Mouse (Mus musculus) limb, embryonic 13.5 days (tissue): ENCODE data around the gene Hoxd13. TPM values are rescaled to one million over a fixed set of nuclear protein-coding genes. Genes with fewer than 3 reads are reported as not detected.

ENCODE experiments used
- ATAC-seq: fragments of 200-750 bp; cut with Nextera tagmentation; 2 replicates; pipeline ENCODE4 v1.8.0; 2017; ENCODE audit warnings: low read depth, moderate number of reproducible peaks, moderate TSS enrichment; ENCODE audit not compliant: low FRiP score
- H3K27ac ChIP-seq: fragments of 300-500 bp; sonication (generic); 2 replicates; pipeline ENCODE4 v1.5.1; 2015; ENCODE audit warnings: inconsistent platforms, mild to moderate bottlenecking, moderate library complexity
- H3K27me3 ChIP-seq: fragments of 300-500 bp; sonication (generic); 2 replicates; pipeline ENCODE4 v1.6.1; 2015; ENCODE audit warnings: mild to moderate bottlenecking, inconsistent platforms
- H3K36me3 ChIP-seq: fragments of 300-500 bp; sonication (generic); 2 replicates; pipeline ENCODE4 v1.6.1; 2015; ENCODE audit warnings: inconsistent platforms, mild to moderate bottlenecking, moderate library complexity
- H3K4me1 ChIP-seq: fragments of 300-500 bp; sonication (generic); 2 replicates; pipeline ENCODE4 v1.6.1; 2015; ENCODE audit warnings: inconsistent platforms
- H3K4me2 ChIP-seq: fragments of 300-500 bp; sonication (generic); replicated peaks from 2 replicates; pipeline ENCODE4 v1.6.1; 2015; ENCODE audit warnings: inconsistent platforms, mild to moderate bottlenecking, moderate library complexity
- H3K4me3 ChIP-seq: fragments of 300-500 bp; sonication (generic); 2 replicates; pipeline ENCODE4 v1.5.1; 2015; ENCODE audit warnings: moderate library complexity, mild to moderate bottlenecking, inconsistent platforms
- H3K9ac ChIP-seq: fragments of 300-500 bp; sonication (generic); 2 replicates; pipeline ENCODE4 v1.6.1; 2015; ENCODE audit warnings: mild to moderate bottlenecking, inconsistent platforms
- H3K9me3 ChIP-seq: fragments of 300-500 bp; sonication (generic); 2 replicates; pipeline ENCODE4 v1.6.1; 2016; ENCODE audit warnings: inconsistent platforms
- whole genome bisulfite sequencing: fragments of 180-500 bp; shearing (Covaris S2); methylation state at CpG from one replicate; pipeline ENCODE4 v1.1.7; 2015; 5-methylcytosine and 5-hydroxymethylcytosine counted together
- polyA plus RNA-seq: library from polyadenylated mRNA; unstranded; fragments of >200 nt; fragmentation: Nextera tagmentation; extraction: Ambion mirVana; gene quantifications from 2 replicates; pipeline ENCODE4 v1.2.1, GENCODE M21; 2015

Gene Hoxd13
- polyA plus RNA-seq, 1 experiment from 2014 or later: 48.5 TPM

GRCm38 (mm10) chr2:74707599-74707998 lies 39.5 kb downstream of the Hoxd13 start:
- Histone ChIP-seq H3K4me1 (peaks cover 27% of the 10 kb centered on the region), H3K9ac (0 out of 2 replicates have a peak overlapping the region, but pooled peaks have one; percentile 48), H3K4me2 (peak overlapping the region; percentile 47), H3K27ac (no peak overlapping the region), H3K4me3 (peak overlapping the region; percentile 24), H3K9me3 (no peaks in the 10 kb centered on the region), H3K27me3 (peaks cover 91% of the 10 kb centered on the region), H3K36me3 (no peaks in the 10 kb centered on the region)
- ATAC-seq: no peak
- 23% methylated on average over 7 of the region's 7 CpGs for WGBS

GRCm38 (mm10) chr2:74708676-74709075 lies 40.6 kb downstream of the Hoxd13 start:
- no peak overlapping the region for H3K4me3 ChIP-seq
- H3K4me2 ChIP-seq: 0 out of 2 replicates have a peak overlapping the region, but pooled peaks have one; percentile 4
- ATAC-seq: no peak
- H3K4me1 ChIP-seq: peaks cover 24% of the 10 kb centered on the region
- no peak overlapping the region for H3K9ac ChIP-seq
- no peaks in the 10 kb centered on the region for H3K36me3 ChIP-seq
- H3K27me3 ChIP-seq: peaks cover 93% of the 10 kb centered on the region
- WGBS: 26% methylated on average over 4 of the region's 4 CpGs
- 0 out of 2 replicates have a peak overlapping the region, but pooled peaks have one; percentile 0 for H3K27ac ChIP-seq
- no peaks in the 10 kb centered on the region for H3K9me3 ChIP-seq

GRCm38 (mm10) chr2:74709465-74710419 lies 41.6 kb downstream of the Hoxd13 start:
- H3K27me3 ChIP-seq: peaks cover 93% of the 10 kb centered on the region
- H3K9me3 ChIP-seq: no peaks in the 10 kb centered on the region
- peaks cover 24% of the 10 kb centered on the region for H3K4me1 ChIP-seq
- WGBS: 18% methylated on average over 5 of the region's 5 CpGs
- ATAC-seq: no peak
- H3K27ac ChIP-seq: no peak overlapping the region
- H3K4me2 ChIP-seq: no peak overlapping the region
- no peak overlapping the region for H3K9ac ChIP-seq
- no peak overlapping the region for H3K4me3 ChIP-seq
- H3K36me3 ChIP-seq: no peaks in the 10 kb centered on the region

- Histone ChIP-seq H3K36me3 (no peaks in the 10 kb centered on the region), H3K4me3 (peak overlapping the region; percentile 53), H3K27ac (no peak overlapping the region), H3K9ac (no peak overlapping the region), H3K4me1 (peaks cover 24% of the 10 kb centered on the region), H3K9me3 (no peaks in the 10 kb centered on the region), H3K4me2 (peak overlapping the region; percentile 72), H3K27me3 (peaks cover 95% of the 10 kb centered on the region)
- WGBS: 1% methylated on average over 16 of the region's 16 CpGs
- no peak for ATAC-seq
These were observed 42.9 kb downstream of the Hoxd13 start for GRCm38 (mm10) chr2:74710929-74711543.

GRCm38 (mm10) chr2:74711721-74712621 lies 43.9 kb downstream of the Hoxd13 start, which contains the start of the genes Hoxd3 and Hoxd4:
Gene Hoxd3 (plus strand): TSS chr2:74711927.
Gene Hoxd4 (plus strand): TSS chr2:74711929.
- Histone ChIP-seq H3K36me3 (no peaks in the 10 kb centered on the region), H3K4me2 (peak within 1 kb of the TSS; percentile 72), H3K9me3 (no peaks in the 10 kb centered on the region), H3K4me3 (peak within 1 kb of the TSS; percentile 53), H3K27me3 (peaks cover 96% of the 10 kb centered on the region), H3K9ac (peak within 1 kb of the TSS; percentile 69), H3K4me1 (peaks cover 27% of the 10 kb centered on the region), H3K27ac (peak within 1 kb of the TSS; percentile 58)
- ATAC-seq: 0 out of 2 replicates have a peak, but pooled peaks have one; percentile 34
- under 1% methylated on average over 65 of the region's 65 CpGs for WGBS

GRCm38 (mm10) chr2:74713239-74714150 lies 45.4 kb downstream of the Hoxd13 start:
- H3K9me3 ChIP-seq: no peaks in the 10 kb centered on the region
- no peak overlapping the region for H3K27ac ChIP-seq
- H3K4me2 ChIP-seq: peak overlapping the region; percentile 72
- H3K4me3 ChIP-seq: peak overlapping the region; percentile 53
- H3K36me3 ChIP-seq: no peaks in the 10 kb centered on the region
- peaks cover 27% of the 10 kb centered on the region for H3K4me1 ChIP-seq
- peaks cover 97% of the 10 kb centered on the region for H3K27me3 ChIP-seq
- 4% methylated on average over 19 of the region's 19 CpGs for WGBS
- no peak overlapping the region for H3K9ac ChIP-seq
- no peak for ATAC-seq

- Histone ChIP-seq H3K9ac (no peak overlapping the region), H3K4me3 (peak overlapping the region; percentile 11), H3K4me1 (peaks cover 27% of the 10 kb centered on the region), H3K9me3 (no peaks in the 10 kb centered on the region), H3K27me3 (peaks cover 97% of the 10 kb centered on the region), H3K4me2 (peak overlapping the region; percentile 72), H3K36me3 (no peaks in the 10 kb centered on the region), H3K27ac (no peak overlapping the region)
- no peak for ATAC-seq
- 4% methylated on average over 18 of the region's 18 CpGs for WGBS
These were observed 46.2 kb downstream of the Hoxd13 start for GRCm38 (mm10) chr2:74714156-74714789.

- Histone ChIP-seq H3K4me3 (peak overlapping the region; percentile 11; the same call in 1 of the 2 replicates), H3K4me1 (peaks cover 27% of the 10 kb centered on the region), H3K36me3 (no peaks in the 10 kb centered on the region), H3K9ac (0 out of 2 replicates have a peak overlapping the region, but pooled peaks have one; percentile 4), H3K9me3 (no peaks in the 10 kb centered on the region), H3K27ac (no peak overlapping the region), H3K4me2 (peak overlapping the region; percentile 72), H3K27me3 (peaks cover 97% of the 10 kb centered on the region)
- under 1% methylated on average over 14 of the region's 14 CpGs for WGBS
- ATAC-seq: no peak
These were observed 46.8 kb downstream of the Hoxd13 start for GRCm38 (mm10) chr2:74714881-74715280.

GRCm38 (mm10) chr2:74715504-74716241 lies 47.6 kb downstream of the Hoxd13 start:
- no peaks in the 10 kb centered on the region for H3K36me3 ChIP-seq
- ATAC-seq: peak; percentile 62
- peaks cover 27% of the 10 kb centered on the region for H3K4me1 ChIP-seq
- peak overlapping the region; percentile 72 for H3K4me2 ChIP-seq
- H3K4me3 ChIP-seq: peak overlapping the region; percentile 34
- H3K27me3 ChIP-seq: peaks cover 97% of the 10 kb centered on the region
- H3K9ac ChIP-seq: no peak overlapping the region
- H3K9me3 ChIP-seq: no peaks in the 10 kb centered on the region
- H3K27ac ChIP-seq: no peak overlapping the region
- whole genome bisulfite sequencing: 3% methylated on average over 26 of the region's 26 CpGs

- Histone ChIP-seq H3K27ac (no peak overlapping the region), H3K4me2 (no peak overlapping the region), H3K4me3 (no peak overlapping the region), H3K4me1 (peaks cover 21% of the 10 kb centered on the region), H3K9ac (no peak overlapping the region), H3K9me3 (no peaks in the 10 kb centered on the region), H3K27me3 (peaks cover 100% of the 10 kb centered on the region), H3K36me3 (no peaks in the 10 kb centered on the region)
- no peak for ATAC-seq
- WGBS: 17% methylated on average over 2 of the region's 2 CpGs
These were observed 52.3 kb downstream of the Hoxd13 start for GRCm38 (mm10) chr2:74720384-74720783.
